ENCODE assay signal across 18 mouse cellular contexts in genomic region chr2:179459606-179460005, GRCm38 (mm10). TPM values are rescaled to one million over a fixed set of nuclear protein-coding genes. Genes with fewer than 3 reads are reported as not detected.
"Had no signal": no experiment of that assay in that cellular context is flagged by ENCODE, and none has a peak within 500 bp of the region (broad histone marks: within the 10 kb centered on the region; RNA-seq: fewer than 3 reads in every experiment).

No protein-coding gene starts in this region.

- H3K36me3 ChIP-seq: limb, embryonic 12.5 days had no signal

- DNase-seq: kidney, adult 8-10 months; kidney, postnatal 10 days; kidney, postnatal 36 days; liver, postnatal 0 days; lung, embryonic 14.5 days; retina, postnatal 1 day; thymus, postnatal 25 days had no signal

- H3K4me1 ChIP-seq: kidney, embryonic 15.5 days; limb, embryonic 12.5 days; limb, embryonic 15.5 days; megakaryocyte, embryonic 14.5 days; midbrain, embryonic 10.5 days; midbrain, embryonic 13.5 days; neural tube, embryonic 13.5 days had no signal

- H3K4me3 ChIP-seq: kidney, embryonic 15.5 days; limb, embryonic 12.5 days; limb, embryonic 15.5 days; megakaryocyte, embryonic 14.5 days; midbrain, embryonic 10.5 days; midbrain, embryonic 13.5 days; myocyte; neural tube, embryonic 13.5 days had no signal

- H3K27ac ChIP-seq: kidney, embryonic 15.5 days; limb, embryonic 12.5 days; limb, embryonic 15.5 days; liver, embryonic 14.5 days; macrophage; midbrain, embryonic 10.5 days; midbrain, embryonic 13.5 days; neural tube, embryonic 13.5 days; stomach, postnatal 0 days had no signal

- H3K27me3 ChIP-seq: kidney, embryonic 15.5 days; limb, embryonic 12.5 days; limb, embryonic 15.5 days; megakaryocyte, embryonic 14.5 days; midbrain, embryonic 13.5 days; neural tube, embryonic 13.5 days had no signal

RNA-seq across cellular contexts. Expression of gene Cdh4, which starts 17.4 kb away (rescaled TPM):
- polyA plus RNA-seq: macrophage, myocyte had no signal
